ENCODE assay signal across 10 mouse cellular contexts in the genomic region with DNA sequence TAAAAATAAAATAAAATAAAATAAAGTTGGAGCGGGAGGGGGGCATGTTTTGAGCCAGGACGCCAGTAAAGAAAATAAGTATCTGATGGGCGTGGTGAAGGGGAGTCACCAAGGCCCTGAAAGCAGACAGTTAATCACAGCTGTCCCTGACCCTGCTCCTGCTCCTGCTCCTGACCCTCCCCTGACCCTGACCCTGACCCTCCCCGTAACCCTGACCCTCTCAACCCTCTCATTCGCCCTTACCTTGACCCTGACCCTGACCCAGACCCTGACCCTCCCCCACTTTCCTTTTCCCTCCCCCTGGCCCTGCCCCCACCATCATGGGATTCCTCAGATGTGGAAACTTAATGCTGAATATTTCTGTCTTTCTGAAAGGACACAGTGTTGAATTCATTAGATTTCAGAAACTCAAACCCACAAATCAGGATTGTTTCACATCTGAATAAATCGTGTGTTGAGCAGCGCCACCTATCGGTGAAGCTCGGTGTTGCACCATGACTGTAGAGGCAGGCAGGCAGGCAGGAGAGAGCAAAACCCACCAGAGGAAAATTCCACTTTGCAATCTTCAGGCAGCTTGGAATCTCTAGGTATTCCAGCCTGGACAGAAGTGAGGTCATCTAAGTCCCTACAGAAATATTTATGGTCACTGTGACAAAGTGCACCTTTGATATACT.
DNase-seq lines count a peak whose midpoint lies in the region; ATAC-seq and TF ChIP-seq lines count a peak whose summit lies in the region.
"Had no signal": no experiment of that assay in that cellular context is flagged by ENCODE, and none has a peak within 500 bp of the region (broad histone marks: within the 10 kb centered on the region; RNA-seq: fewer than 3 reads in every experiment).

No protein-coding gene starts in this region.

- TF ChIP-seq EP300 in stomach, postnatal 0 days (optimal IDR thresholded peaks at IDR 0.05) = no peak

- no peaks in the 10 kb centered on the region for H3K27me3 ChIP-seq in stomach, postnatal 0 days (ENCODE audit: control insufficient read depth, insufficient read depth, low read length)

- peak; percentile 94 for TF ChIP-seq CTCF in stomach, postnatal 0 days (IDR thresholded peaks at IDR 0.05; ENCODE audit: low read depth)

- H3K4me1 ChIP-seq in stomach, postnatal 0 days (replicated peaks; ENCODE audit: control insufficient read depth, insufficient read depth) = no peaks in the 10 kb centered on the region

- WGBS in stomach, postnatal 0 days = 44% methylated on average over 9 of the region's 9 CpGs

- intact Hi-C loops in heart, postnatal 25 days (cut with DNase I) = loop anchor here (1.0 to 10.0 kb wide), 2 partner anchors 103 to 541 kb away; no protein-coding TSS in a partner anchor

- 0 out of 2 replicates have a peak, but pooled peaks have one; percentile 21 for ATAC-seq in stomach, postnatal 0 days (ENCODE audit: low FRiP score, low TSS enrichment)

- no peaks in the 10 kb centered on the region for H3K36me3 ChIP-seq in stomach, postnatal 0 days (ENCODE audit: control insufficient read depth, insufficient read depth, low read length)
- H3K36me3 ChIP-seq: G1E had no signal

- no peak overlapping the region for H3K9ac ChIP-seq in stomach, postnatal 0 days (ENCODE audit: low read length)

- H3K4me3 ChIP-seq in stomach, postnatal 0 days (ENCODE audit: low read depth, low read length) = no peak overlapping the region

- no peak overlapping the region for H3K4me2 ChIP-seq in stomach, postnatal 0 days (replicated peaks; ENCODE audit: low read depth)

- no peak overlapping the region for H3K27ac ChIP-seq in stomach, postnatal 0 days (replicated peaks)
- H3K27ac ChIP-seq: macrophage had no signal

- DNase-seq in cerebellum, adult 18-20 months = peak; percentile 28 to 58
- no peak for DNase-seq in cerebellum, adult 11-12 months
- peak; percentile 55 to 89 for DNase-seq in adrenal gland, adult (ENCODE audit: inconsistent age in 2 of 2, low spot score in 1 of 2)
- peak; percentile 74 for DNase-seq in embryo, embryonic 11 days
- DNase-seq in heart, postnatal 25 days (ENCODE audit: low spot score) = peak; percentile 4
- DNase-seq in left cerebral cortex, adult 8-10 months (ENCODE audit: low spot score in 2 of 2) = peak; percentile 20 to 91
- DNase-seq in naive thymus-derived CD4-positive, alpha-beta T cell, adult 2 months (ENCODE audit: low read depth) = peak; percentile 52
- DNase-seq in stomach, postnatal 0 days (ENCODE audit: low spot score) = peak; percentile 86

- H3K9me3 ChIP-seq in stomach, postnatal 0 days (ENCODE audit: control insufficient read depth, low read length) = 0 out of 2 replicates have a peak, but pooled peaks cover 2% of the 10 kb centered on the region
